Mouse (Mus musculus): ENCODE measurements around the gene Henmt1.

DNA sequence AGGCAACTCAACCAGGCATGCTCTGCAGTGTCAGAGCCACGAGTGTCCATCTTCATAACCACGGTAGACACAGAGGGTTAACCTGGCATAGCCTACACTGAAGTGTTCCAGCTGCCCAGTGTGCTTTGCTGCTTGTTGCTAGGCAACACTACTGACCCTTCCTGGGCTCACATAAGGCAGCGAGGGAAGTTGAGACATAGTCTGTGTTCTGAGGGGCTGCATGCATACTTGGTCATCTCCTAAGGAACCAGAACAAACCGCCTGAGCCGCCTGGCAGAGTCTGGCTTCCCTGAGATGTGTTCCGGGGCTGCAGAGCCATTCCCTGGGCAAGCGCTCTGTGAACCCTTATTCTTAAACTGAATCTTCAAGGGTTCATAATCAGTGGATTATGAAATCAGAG lies 21.6 kb downstream of the Henmt1 start:
- TF ChIP-seq TAL1 (IDR thresholded peaks at IDR 0.05; ENCODE audit: low read length) (no peak), GATA1 (IDR thresholded peaks at IDR 0.05; ENCODE audit: low read length) (no peak)
